Mouse (Mus musculus) hindbrain, embryonic 15.5 days (tissue): ENCODE data around the gene Zfp579. TPM values are rescaled to one million over a fixed set of nuclear protein-coding genes. Genes with fewer than 3 reads are reported as not detected.

Experiments
- ATAC-seq: fragments of 200-750 bp; cut with Nextera tagmentation; 2 replicates; pipeline ENCODE4 v1.8.0; 2017; ENCODE audit warnings: low read depth, moderate number of reproducible peaks, moderate TSS enrichment; ENCODE audit not compliant: low FRiP score
- H3K27ac ChIP-seq: fragments of 300-500 bp; sonication (generic); replicated peaks from 2 replicates; pipeline ENCODE4 v1.5.1; 2015; ENCODE audit warnings: mild to moderate bottlenecking, inconsistent platforms
- H3K27me3 ChIP-seq: fragments of 300-500 bp; sonication (generic); 2 replicates; pipeline ENCODE4 v1.6.1; 2015; ENCODE audit warnings: control low read depth, inconsistent platforms
- H3K36me3 ChIP-seq: fragments of 300-500 bp; sonication (generic); 2 replicates; pipeline ENCODE4 v1.6.1; 2015; ENCODE audit warnings: control low read depth, inconsistent platforms
- H3K4me1 ChIP-seq: fragments of 300-500 bp; sonication (generic); replicated peaks from 2 replicates; pipeline ENCODE4 v1.6.1; 2015; ENCODE audit warnings: control low read depth, inconsistent platforms
- H3K4me2 ChIP-seq: fragments of 300-500 bp; sonication (generic); 2 replicates; pipeline ENCODE4 v1.6.1; 2015; ENCODE audit warnings: moderate library complexity, mild to moderate bottlenecking, inconsistent platforms
- H3K4me3 ChIP-seq: fragments of 300-500 bp; sonication (generic); 2 replicates; pipeline ENCODE4 v1.5.1; 2015; ENCODE audit warnings: mild to moderate bottlenecking, inconsistent platforms
- H3K9ac ChIP-seq: fragments of 300-500 bp; sonication (generic); 2 replicates; pipeline ENCODE4 v1.6.1; 2015; ENCODE audit warnings: inconsistent platforms
- H3K9me3 ChIP-seq: fragments of 300-500 bp; sonication (generic); 2 replicates; pipeline ENCODE4 v1.6.1; 2016; ENCODE audit warnings: control low read depth, inconsistent platforms
- WGBS: fragments of 180-500 bp; shearing (Covaris S2); methylation state at CpG from one replicate; pipeline ENCODE4 v1.1.7; 2015; 5-methylcytosine and 5-hydroxymethylcytosine counted together
- polyA plus RNA-seq: library from polyadenylated mRNA; unstranded; fragments of >200 nt; fragmentation: Nextera tagmentation; extraction: Ambion mirVana; gene quantifications from 2 replicates; pipeline ENCODE4 v1.2.1, GENCODE M21; 2015

Zfp579 gene
- polyA plus RNA-seq, 1 experiment from 2014 or later: 66.8 TPM

DNA sequence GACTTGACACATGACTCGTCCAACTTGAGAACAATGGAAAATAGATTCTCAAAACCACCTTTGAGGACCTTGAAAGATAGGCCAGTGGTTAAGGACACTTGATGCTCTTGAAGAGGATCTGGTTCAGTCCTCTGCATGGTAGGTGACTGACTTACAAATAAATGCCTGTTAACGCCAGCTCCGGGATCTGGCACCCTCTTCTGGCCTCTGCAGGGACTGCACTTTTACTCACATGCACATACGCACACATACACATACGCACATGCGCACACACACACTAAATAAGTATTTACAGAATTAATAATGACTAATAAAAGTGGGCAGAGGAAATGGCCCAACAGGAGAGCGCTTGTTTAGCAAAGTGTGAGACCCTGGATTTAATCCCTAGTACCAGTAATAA is 19.1 kb downstream of the Zfp579 start:
- Histone ChIP-seq H3K4me3 (no peak overlapping the region), H3K36me3 (no peaks in the 10 kb centered on the region), H3K4me1 (no peaks in the 10 kb centered on the region), H3K9me3 (no peaks in the 10 kb centered on the region), H3K4me2 (no peak overlapping the region), H3K9ac (no peak overlapping the region), H3K27me3 (no peaks in the 10 kb centered on the region), H3K27ac (no peak overlapping the region)
- WGBS: 93% methylated on average over 7 of the region's 7 CpGs
- ATAC-seq: no peak

GRCm38 (mm10) chr7:4975455-4975854 is 20.5 kb downstream of the Zfp579 start:
- Histone ChIP-seq H3K27me3 (no peaks in the 10 kb centered on the region), H3K36me3 (no peaks in the 10 kb centered on the region), H3K9me3 (no peaks in the 10 kb centered on the region), H3K27ac (no peak overlapping the region), H3K4me2 (no peak overlapping the region), H3K4me1 (no peaks in the 10 kb centered on the region), H3K9ac (no peak overlapping the region), H3K4me3 (no peak overlapping the region)
- ATAC-seq: no peak
- 55% methylated on average over 4 of the region's 4 CpGs for WGBS

- Histone ChIP-seq H3K9me3 (no peaks in the 10 kb centered on the region), H3K27me3 (no peaks in the 10 kb centered on the region), H3K36me3 (no peaks in the 10 kb centered on the region), H3K4me1 (no peaks in the 10 kb centered on the region), H3K27ac (no peak overlapping the region), H3K4me2 (no peak overlapping the region), H3K9ac (no peak overlapping the region), H3K4me3 (no peak overlapping the region)
- ATAC-seq: peak; percentile 30; the same call in 1 of the 2 replicates
- WGBS: 83% methylated on average over 18 of the region's 18 CpGs
These were observed 23.5 kb downstream of the Zfp579 start for GRCm38 (mm10) chr7:4972321-4973047.

- H3K36me3 ChIP-seq: no peaks in the 10 kb centered on the region
- no peak overlapping the region for H3K4me3 ChIP-seq
- H3K4me1 ChIP-seq: no peaks in the 10 kb centered on the region
- H3K4me2 ChIP-seq: no peak overlapping the region
- H3K9me3 ChIP-seq: no peaks in the 10 kb centered on the region
- no peaks in the 10 kb centered on the region for H3K27me3 ChIP-seq
- 29% methylated on average over 7 of the region's 7 CpGs for WGBS
- H3K9ac ChIP-seq: no peak overlapping the region
- ATAC-seq: no peak
- no peak overlapping the region for H3K27ac ChIP-seq
These were observed 24.2 kb downstream of the Zfp579 start for GRCm38 (mm10) chr7:4971710-4972109.

DNA sequence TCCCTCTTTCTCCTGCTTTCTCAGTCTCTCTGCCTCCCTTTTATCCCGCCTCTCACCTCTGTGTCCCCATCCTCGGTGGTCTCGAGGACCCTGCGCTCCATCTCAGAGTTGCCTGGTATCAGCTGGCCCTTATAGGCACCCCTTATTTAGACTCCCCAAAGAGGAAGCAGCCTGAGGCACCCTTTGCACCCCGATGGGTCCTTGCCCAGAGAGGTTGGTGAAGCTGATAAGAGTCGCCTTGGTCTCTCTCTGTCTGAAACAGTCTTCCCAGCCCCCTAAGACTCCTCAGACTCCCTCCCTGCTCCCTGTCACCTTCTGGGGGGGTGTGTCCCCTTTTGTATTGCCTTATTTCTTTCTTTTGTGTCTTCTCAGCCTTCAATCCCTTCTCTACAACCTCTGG is 24.9 kb downstream of the Zfp579 start, which contains the start of gene Sbk3:
Sbk3 (minus strand) TSS at position 101 of the 400 bp plus-strand sequence.
- 40% methylated on average over 6 of the region's 6 CpGs for WGBS
- Histone ChIP-seq H3K4me3 (no peak within 1 kb of the TSS), H3K27me3 (no peaks in the 10 kb centered on the region), H3K4me2 (no peak within 1 kb of the TSS), H3K9ac (no peak within 1 kb of the TSS), H3K27ac (no peak within 1 kb of the TSS), H3K9me3 (no peaks in the 10 kb centered on the region), H3K36me3 (no peaks in the 10 kb centered on the region), H3K4me1 (no peaks in the 10 kb centered on the region)
- ATAC-seq: no peak

DNA sequence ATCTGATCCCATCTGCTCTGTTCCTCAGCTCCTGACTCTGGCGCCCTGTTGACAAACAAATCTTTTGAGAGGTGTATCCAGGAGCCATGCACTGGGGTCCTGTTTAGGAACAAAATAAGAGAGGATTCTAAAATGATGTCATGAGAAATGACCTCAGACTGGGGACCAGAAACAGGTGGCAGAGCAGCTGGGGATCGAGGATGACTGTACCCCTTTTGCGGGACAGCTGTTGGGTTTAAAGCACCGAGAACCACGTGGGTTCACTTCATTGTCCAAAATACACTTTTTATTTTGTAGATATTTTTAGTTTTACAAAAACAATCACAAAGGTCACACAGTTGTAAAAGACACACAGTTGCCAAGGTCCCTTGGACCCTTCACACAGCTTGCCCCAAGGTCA is 31.0 kb downstream of the Zfp579 start:
- H3K9me3 ChIP-seq: no peaks in the 10 kb centered on the region
- no peak overlapping the region for H3K4me3 ChIP-seq
- H3K4me2 ChIP-seq: no peak overlapping the region
- no peaks in the 10 kb centered on the region for H3K27me3 ChIP-seq
- H3K36me3 ChIP-seq: no peaks in the 10 kb centered on the region
- H3K4me1 ChIP-seq: no peaks in the 10 kb centered on the region
- 91% methylated on average over 5 of the region's 5 CpGs for WGBS
- no peak for ATAC-seq
- H3K9ac ChIP-seq: no peak overlapping the region
- H3K27ac ChIP-seq: no peak overlapping the region

GRCm38 (mm10) chr7:4964272-4964671 is 31.7 kb downstream of the Zfp579 start, which contains the start of gene Sbk2:
Gene Sbk2, minus strand, starts transcription at chr7:4964406.
- H3K27me3 ChIP-seq: no peaks in the 10 kb centered on the region
- no peak within 1 kb of the TSS for H3K4me3 ChIP-seq
- H3K9me3 ChIP-seq: no peaks in the 10 kb centered on the region
- peak; percentile 85 for ATAC-seq
- 6% methylated on average over 10 of the region's 10 CpGs for WGBS
- no peak within 1 kb of the TSS for H3K9ac ChIP-seq
- no peaks in the 10 kb centered on the region for H3K4me1 ChIP-seq
- no peaks in the 10 kb centered on the region for H3K36me3 ChIP-seq
- no peak within 1 kb of the TSS for H3K27ac ChIP-seq
- H3K4me2 ChIP-seq: peak within 1 kb of the TSS; percentile 26

DNA sequence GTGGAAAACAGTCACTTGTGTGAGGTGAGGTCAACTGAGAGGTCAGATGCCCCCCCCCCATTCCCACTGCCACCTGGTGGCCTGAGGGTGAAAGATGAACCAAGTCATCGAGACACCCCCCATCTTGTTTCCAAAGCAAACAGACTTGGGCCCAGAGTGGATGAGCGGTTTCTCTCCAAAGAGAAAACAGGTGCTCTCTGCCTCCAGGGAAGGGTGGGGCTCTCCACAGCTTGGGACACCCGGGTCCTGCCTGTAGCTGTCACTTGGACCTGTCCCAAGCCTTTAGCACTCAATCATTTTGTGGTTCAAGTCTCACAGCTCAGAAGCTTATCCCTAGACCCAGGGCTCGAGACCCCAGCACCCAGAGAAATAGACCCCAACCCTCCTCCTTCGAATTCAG is 32.4 kb downstream of the Zfp579 start:
- no peak for ATAC-seq
- H3K27me3 ChIP-seq: no peaks in the 10 kb centered on the region
- H3K4me3 ChIP-seq: no peak overlapping the region

GRCm38 (mm10) chr7:4957361-4957760 is 38.6 kb downstream of the Zfp579 start:
- H3K4me1 ChIP-seq: no peaks in the 10 kb centered on the region
- no peak overlapping the region for H3K27ac ChIP-seq
- no peaks in the 10 kb centered on the region for H3K9me3 ChIP-seq
- no peaks in the 10 kb centered on the region for H3K36me3 ChIP-seq
- 85% methylated on average over 10 of the region's 10 CpGs for WGBS
- H3K4me3 ChIP-seq: no peak overlapping the region
- H3K4me2 ChIP-seq: no peak overlapping the region
- H3K9ac ChIP-seq: no peak overlapping the region
- no peaks in the 10 kb centered on the region for H3K27me3 ChIP-seq
- no peak for ATAC-seq

More for the DNA sequence above, 32.4 kb downstream of the Zfp579 start:
- Histone ChIP-seq H3K9me3 (no peaks in the 10 kb centered on the region), H3K4me2 (no peak overlapping the region), H3K9ac (no peak overlapping the region), H3K27ac (no peak overlapping the region), H3K36me3 (no peaks in the 10 kb centered on the region), H3K4me1 (no peaks in the 10 kb centered on the region)
- 86% methylated on average over 5 of the region's 5 CpGs for WGBS

DNA sequence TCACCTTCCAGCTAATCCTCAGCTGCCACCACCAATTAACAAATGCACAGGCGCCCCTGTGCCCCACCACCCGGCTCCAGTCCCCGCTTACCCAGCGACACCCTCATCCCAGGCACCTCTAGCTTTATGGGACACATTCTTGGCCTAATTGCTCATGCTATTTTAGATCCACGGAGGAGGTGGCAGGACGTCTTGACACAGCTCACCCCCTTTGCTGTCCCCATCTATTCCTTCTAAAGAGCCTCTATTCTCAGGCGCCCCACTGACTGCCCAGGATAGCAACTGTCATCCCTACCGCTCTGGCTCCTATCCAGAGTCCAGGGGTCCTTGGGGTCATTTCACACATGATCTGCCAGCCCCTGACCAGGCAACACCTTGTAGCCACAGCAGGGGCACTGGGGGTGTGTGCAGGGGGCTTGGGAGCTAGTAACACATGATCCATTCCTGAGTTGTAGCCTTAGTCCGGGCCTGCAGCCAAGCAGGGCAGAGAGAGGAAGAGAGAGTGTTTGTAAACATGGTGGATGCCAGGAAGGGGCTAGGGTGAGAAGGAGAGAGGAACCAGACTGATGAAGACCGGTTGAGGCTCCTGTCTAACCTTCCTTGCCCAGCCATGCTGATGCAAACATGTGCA is 42.0 kb downstream of the Zfp579 start:
- no peak for ATAC-seq
- Histone ChIP-seq H3K27ac (no peak overlapping the region), H3K4me1 (no peaks in the 10 kb centered on the region), H3K27me3 (no peaks in the 10 kb centered on the region), H3K4me2 (no peak overlapping the region), H3K4me3 (no peak overlapping the region), H3K9me3 (no peaks in the 10 kb centered on the region), H3K9ac (no peak overlapping the region), H3K36me3 (no peaks in the 10 kb centered on the region)
- 32% methylated on average over 10 of the region's 10 CpGs for WGBS

DNA sequence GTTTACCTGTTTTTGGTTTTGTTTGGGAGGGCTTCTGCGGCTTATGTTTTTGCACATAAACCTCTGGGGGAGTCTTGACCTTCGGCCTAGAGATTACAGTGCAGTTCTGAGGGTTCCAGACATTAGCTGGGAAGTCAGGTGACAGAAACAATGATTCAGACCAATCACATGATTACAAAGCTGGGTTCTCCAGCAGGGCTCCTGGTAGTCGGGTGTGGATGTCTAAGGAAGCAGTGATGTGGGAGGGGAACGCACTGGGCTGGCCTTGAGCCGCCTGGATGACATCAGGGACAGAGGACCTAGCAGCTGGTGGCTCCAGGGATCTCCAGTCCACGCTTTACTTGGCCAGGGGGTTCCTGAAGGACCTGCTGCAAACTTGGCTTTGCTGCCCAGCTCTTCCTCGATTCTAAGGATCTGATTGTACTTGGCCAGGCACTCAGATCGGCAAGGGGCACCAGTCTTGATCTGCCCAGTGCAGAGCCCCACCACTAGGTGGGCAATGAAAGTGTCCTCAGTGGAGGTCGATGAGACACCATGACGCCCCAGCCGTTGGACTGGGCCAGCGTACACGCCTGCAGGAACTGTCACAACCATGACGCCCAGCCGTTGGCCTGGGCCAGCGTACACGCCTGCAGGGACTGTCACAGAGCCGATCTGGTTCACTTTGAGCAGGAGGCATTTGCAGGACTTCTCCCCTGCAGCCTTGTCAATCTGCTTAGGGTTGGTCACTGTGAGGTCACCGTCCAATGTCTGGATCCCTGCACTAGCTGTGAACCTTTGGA is 45.2 kb downstream of the Zfp579 start:
- no peaks in the 10 kb centered on the region for H3K4me1 ChIP-seq
- ATAC-seq: no peak
- no peak overlapping the region for H3K4me3 ChIP-seq
- no peaks in the 10 kb centered on the region for H3K9me3 ChIP-seq
- no peak overlapping the region for H3K27ac ChIP-seq
- no peaks in the 10 kb centered on the region for H3K27me3 ChIP-seq
- H3K9ac ChIP-seq: no peak overlapping the region
- WGBS: 91% methylated on average over 19 of the region's 19 CpGs
- no peaks in the 10 kb centered on the region for H3K36me3 ChIP-seq
- no peak overlapping the region for H3K4me2 ChIP-seq

DNA sequence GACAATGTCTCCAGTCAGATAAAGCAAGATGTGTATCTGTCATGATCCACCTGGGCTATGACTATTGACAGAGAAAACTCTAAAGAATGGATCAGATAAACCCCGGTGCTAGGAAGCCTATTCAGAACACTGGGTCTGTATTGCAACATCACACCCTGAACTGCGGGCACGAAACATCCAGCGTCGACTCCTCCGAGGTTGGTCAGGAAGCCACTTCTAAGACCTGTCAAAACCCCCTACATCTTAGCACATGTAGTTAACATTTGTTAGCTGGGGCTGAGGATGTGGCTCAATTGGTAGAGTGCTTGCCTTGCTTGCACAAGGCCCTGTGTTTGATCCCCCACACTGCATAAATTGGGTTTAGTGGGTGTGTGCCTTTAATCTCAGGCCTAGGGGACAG is 47.6 kb downstream of the Zfp579 start:
- 80% methylated on average over 6 of the region's 6 CpGs for WGBS
- H3K27me3 ChIP-seq: no peaks in the 10 kb centered on the region
- H3K36me3 ChIP-seq: no peaks in the 10 kb centered on the region
- ATAC-seq: no peak
- no peaks in the 10 kb centered on the region for H3K4me1 ChIP-seq
- H3K9me3 ChIP-seq: no peaks in the 10 kb centered on the region
- H3K4me2 ChIP-seq: no peak overlapping the region
- no peak overlapping the region for H3K4me3 ChIP-seq
- no peak overlapping the region for H3K9ac ChIP-seq
- no peak overlapping the region for H3K27ac ChIP-seq
